Mouse (Mus musculus) R1 (cell line): ENCODE data around the gene Zbtb9.
"Not testable (repeated sequence)": the region's sequence is repeated elsewhere in the genome, so short reads cannot be mapped to it uniquely, and the experiment has no call there.

Experiments used
- DNase-seq: peaks from one replicate; pipeline ENCODE4 v3.0.0-alpha.2; 2018; ENCODE audit warnings: low read depth, low spot score

The Zbtb9 gene

GRCm38 (mm10) chr17:26972703-26973574, at the start of gene Zbtb9:
Gene Zbtb9, plus strand, starts transcription at chr17:26973167.
- DNase-seq: peak; percentile 97

- not testable (repeated sequence) for DNase-seq
These were observed 47.6 kb upstream of the Zbtb9 start for GRCm38 (mm10) chr17:26925414-26925813.

- peak; percentile 45 for DNase-seq
These were observed 41.2 kb upstream of the Zbtb9 start for GRCm38 (mm10) chr17:26931795-26932194.

GRCm38 (mm10) chr17:26932839-26933398, 40.0 kb upstream of the Zbtb9 start, which contains the start of gene Phf1:
Gene Phf1, plus strand, starts transcription at chr17:26933052.
- peak; percentile 92 for DNase-seq

- DNase-seq: no peak
These were observed 39.5 kb upstream of the Zbtb9 start for GRCm38 (mm10) chr17:26933419-26933818.

GRCm38 (mm10) chr17:26933885-26934827, 38.8 kb upstream of the Zbtb9 start:
- no peak for DNase-seq

GRCm38 (mm10) chr17:26935027-26935426, 37.9 kb upstream of the Zbtb9 start:
- DNase-seq: no peak

- DNase-seq: no peak
These were observed 36.5 kb upstream of the Zbtb9 start for GRCm38 (mm10) chr17:26936453-26936852.

- DNase-seq: no peak
These were observed 35.9 kb upstream of the Zbtb9 start for GRCm38 (mm10) chr17:26936921-26937695.

- DNase-seq: no peak
These were observed 34.9 kb upstream of the Zbtb9 start for GRCm38 (mm10) chr17:26937883-26938695.

- DNase-seq: no peak
These were observed 34.2 kb upstream of the Zbtb9 start for GRCm38 (mm10) chr17:26938731-26939130.

- peak; percentile 99 for DNase-seq
These were observed 33.6 kb upstream of the Zbtb9 start, which contains the start of gene Cuta for GRCm38 (mm10) chr17:26939178-26939972. Gene Cuta, minus strand, starts transcription at chr17:26939569.

GRCm38 (mm10) chr17:26939973-26940300, 33.0 kb upstream of the Zbtb9 start:
- no peak for DNase-seq

- DNase-seq: no peak
These were observed 31.8 kb upstream of the Zbtb9 start, which contains the start of gene Syngap1 for GRCm38 (mm10) chr17:26941031-26941789. Gene Syngap1, plus strand, starts transcription at chr17:26941253.

GRCm38 (mm10) chr17:26941841-26942570, 31.0 kb upstream of the Zbtb9 start:
- DNase-seq: no peak

GRCm38 (mm10) chr17:26945824-26946495, 27.0 kb upstream of the Zbtb9 start:
- no peak for DNase-seq

- peak; percentile 45 for DNase-seq
These were observed 26.4 kb upstream of the Zbtb9 start for GRCm38 (mm10) chr17:26946567-26946966.
